Mouse (Mus musculus): ENCODE data around the gene Gimap7.

The Gimap7 gene

DNA sequence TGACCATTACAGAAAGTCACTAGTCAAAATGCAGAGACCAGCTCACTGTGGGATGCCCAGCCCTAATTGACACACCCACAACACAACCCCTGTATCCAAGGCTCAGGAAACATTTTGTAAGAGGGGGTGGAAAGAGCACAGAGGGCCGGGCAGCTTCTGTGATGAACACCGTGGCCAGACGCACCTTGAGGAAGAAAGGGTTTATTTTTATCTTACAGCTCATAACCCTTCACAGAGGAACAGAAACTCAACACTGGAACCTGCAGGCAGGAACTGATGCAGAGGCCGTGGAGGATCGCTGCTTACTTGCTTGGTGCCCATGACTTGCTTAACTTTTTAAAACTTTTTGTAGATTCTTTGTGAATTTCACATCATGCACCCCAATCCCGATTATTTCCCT lies 25.5 kb upstream of the Gimap7 start:
- DNase-seq (ENCODE audit: low spot score), result no peak

DNA sequence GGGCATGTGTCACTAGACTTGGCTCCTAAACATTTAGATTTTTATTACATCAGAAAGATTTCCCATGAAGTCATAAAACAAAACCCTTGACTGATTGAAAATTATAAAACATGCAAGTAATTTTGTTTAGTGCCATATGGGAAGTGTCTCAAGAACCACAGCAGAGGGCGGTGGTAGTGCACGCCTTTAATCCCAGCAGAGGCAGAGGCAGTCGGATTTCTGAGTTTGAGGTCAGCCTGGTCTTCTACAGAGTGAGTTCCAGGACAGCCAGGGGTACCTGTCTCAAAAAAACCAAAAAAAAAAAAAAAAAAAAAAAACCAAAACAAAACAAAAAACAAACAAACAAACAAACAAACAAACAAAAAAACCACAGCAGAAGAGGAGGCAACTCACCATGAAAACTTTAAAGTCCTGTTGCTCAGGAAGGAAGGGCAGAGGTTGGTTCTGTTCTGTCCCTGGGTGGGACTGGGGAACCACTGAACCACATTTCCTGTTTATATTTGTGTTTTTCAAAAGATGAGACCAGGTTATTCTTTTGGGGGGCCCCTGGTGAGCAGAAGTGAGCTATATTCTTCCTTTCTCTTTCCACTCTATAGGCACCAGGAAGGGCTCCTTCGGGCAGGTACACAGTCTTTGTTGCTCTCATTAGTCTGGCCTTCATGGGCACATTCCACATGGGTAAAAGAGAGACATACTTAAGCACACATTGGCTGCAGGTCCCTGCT lies 21.4 kb upstream of the Gimap7 start:
- DNase-seq (ENCODE audit: low spot score), result no peak

DNA sequence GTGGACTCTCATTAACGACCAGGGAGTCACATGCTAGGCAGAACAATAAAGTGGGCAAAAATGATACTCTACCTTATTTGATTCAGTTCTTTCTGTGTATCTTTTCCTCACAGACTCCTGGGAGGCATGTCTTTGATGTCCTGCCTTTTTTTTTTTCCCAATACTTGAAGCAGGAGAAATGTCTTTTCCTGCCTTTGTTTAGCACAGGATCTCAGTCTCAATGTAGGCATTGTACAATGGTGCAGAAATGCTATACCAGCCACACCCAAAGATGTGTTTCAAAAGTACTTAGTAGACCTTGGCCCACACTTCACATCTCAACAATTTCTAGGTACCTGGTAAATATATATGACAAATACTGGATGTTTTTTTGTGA lies 20.9 kb upstream of the Gimap7 start:
- DNase-seq (ENCODE audit: low spot score), result no peak

DNA sequence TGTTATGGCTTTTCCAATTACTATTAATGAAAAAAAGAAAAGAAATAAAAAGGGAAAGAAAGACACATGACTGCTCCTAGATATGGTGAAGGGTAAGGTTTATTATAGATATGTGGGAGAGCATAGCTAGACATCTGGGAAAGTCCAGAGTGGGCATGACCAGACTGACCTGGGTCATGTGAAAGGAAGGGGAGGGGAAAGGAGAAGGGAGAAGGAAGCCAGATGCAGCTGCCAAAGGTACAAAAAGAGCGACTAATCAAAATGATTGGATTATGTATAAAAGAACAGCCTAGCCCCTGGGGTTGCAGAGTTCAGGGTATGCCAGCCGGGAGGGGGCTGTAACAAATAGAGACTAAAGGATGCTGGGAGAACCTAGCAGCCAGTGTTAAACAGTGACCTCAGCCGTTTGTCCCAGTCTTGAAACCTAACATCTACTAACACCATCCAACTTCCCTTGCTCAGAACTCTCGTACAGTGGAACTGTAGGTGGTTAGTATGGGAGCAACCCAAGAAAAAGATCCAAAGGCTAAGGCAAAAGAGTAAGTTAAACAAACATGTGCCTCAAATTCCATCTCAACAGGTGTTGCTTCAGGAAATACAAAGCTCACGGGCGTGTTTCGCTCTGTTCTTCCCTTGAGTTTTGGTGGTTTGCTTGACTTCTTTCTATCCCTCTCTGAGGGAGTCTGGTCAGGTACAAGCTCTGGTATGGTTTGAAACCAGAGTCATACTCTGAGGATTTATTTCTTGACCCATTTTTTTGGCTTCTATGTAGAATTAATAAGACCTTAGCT lies 20.2 kb upstream of the Gimap7 start:
- DNase-seq (ENCODE audit: low spot score), result no peak

DNA sequence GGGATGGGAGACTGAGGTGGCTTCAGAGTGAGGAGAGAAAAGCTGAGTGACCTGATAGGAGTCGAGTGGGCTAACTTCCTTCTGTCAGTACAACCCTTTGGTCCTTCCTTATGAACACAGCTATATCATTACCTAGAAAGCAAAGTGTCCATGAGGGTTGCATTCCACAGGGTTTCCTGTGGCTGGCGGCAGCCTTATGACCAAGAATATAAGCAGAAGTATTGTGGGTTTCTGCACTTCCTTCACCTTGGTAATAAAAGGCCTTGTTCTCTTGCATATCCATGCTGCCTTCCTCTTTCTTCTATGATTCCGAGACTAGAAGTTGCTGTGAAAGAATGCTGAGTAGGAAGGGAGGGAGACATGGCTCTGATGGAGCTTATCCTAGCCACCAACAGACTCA lies 19.5 kb upstream of the Gimap7 start:
- DNase-seq (ENCODE audit: low spot score), result no peak

DNA sequence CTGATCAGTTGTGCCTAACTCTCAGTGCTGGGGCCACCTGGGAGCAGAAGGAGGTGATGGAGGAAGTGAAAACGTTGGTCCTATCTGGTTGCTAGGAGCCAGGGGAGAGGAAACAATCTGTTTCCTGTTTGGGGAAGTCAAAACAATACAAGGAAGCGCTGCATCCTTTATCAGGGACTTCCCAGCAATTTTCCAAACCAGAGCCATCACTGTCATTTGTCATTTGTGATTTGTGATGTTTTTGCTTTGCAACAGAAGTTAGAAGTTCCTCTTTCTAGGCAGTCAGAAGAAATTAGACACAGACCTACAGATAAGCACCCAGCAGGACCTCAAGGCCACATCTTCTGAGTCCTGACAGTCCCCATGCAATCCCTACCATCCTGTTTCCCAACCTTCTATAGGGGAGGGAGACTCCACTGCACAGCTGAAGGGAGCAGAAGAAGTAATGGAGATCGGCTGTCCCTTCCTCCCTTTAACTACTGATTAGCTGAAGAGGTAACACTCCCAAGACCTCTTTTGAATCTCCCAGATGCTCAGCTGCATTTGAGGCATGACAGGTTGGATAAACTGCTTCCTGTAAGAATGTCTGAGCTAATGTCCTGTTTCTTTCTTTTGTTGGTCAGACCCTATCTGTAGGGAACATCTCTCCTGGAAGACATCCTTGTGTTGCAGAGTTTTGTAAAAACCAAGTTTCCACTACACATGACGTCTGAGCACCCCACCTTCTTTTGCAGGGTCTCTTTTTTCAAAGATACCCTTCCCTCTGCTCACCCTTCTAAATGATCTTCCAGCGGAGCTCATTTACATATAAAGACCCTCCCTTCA lies 18.0 kb upstream of the Gimap7 start:
- no peak for DNase-seq (ENCODE audit: low spot score)

DNA sequence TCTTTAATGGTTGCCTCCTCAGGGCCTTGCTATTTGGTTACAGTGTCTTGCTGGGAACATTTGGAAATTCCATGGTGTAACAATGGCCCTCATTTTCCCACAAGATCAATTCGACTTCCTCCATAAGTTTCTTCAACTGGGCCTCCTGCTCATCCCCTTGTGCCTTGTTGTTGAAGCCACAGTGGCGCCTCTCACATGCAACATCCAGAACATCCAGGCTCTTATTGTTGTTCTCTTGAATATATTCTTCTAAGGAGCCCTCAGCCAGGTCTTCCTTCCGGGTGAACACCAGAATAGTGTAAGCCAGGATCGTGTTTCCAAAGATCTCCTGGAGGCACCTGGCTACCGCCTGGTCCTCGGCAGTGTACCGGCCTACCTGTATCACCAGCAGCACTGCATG lies 16.3 kb upstream of the Gimap7 start:
- no peak for DNase-seq (ENCODE audit: low spot score)

DNA sequence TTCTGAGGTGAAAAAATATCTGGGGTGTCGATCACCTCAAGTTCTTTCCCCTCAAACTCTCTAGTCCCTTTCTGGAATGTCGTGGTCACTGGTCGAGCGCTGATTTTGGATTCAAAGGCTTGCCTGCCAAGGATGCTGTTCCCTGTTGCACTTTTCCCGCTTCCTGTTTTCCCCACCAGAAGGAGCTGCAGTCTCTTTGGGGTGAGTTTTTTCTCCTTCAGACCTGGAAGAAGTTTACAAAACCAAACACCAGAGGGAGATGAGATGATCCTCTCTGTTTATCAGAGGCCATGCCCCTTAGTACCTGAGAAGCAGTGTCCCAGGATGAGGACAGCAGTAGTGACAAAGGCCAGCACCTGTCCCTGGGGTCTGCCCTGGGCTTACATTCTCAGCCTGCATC lies 15.8 kb upstream of the Gimap7 start:
- no peak for DNase-seq (ENCODE audit: low spot score)

DNA sequence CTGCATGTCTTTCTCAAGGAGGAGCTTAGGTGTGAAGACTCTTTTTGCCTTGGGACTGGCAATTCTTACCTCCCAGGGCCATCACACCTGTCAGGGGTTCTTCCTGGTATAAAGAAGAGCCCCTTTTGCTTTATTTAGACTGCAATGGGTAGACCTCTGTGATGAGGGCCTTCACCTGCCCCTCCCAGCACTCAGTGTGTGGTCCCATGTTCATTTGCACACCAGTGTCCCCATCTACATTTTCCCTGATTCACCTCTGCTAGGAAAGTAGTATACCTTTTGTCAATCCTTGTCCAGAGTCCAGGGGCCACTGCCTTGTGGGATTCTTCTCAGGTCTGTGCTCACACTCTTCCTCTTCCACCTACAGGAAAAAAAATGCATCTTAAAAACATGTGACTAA lies 14.3 kb upstream of the Gimap7 start:
- DNase-seq (ENCODE audit: low spot score), result no peak

DNA sequence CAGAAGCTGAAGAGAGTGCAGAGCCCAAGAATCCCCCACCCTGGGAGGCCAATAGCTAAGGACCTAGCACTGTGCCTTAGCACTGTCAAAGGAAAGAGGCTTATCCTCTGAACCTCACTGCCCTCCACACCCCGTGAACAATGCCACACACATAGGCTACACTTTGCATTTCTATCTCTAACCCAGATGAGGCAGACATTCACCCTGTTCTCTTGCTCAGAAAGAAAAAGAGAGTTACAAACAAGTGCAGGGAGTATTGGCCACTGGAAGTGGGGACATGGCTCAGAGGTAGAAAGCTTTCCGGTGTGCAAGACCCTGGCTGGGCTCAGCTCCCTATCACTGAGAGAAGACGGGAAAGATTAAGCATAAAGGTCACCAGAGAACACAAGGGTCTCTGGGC lies 12.3 kb upstream of the Gimap7 start:
- no peak for DNase-seq (ENCODE audit: low spot score)

DNA sequence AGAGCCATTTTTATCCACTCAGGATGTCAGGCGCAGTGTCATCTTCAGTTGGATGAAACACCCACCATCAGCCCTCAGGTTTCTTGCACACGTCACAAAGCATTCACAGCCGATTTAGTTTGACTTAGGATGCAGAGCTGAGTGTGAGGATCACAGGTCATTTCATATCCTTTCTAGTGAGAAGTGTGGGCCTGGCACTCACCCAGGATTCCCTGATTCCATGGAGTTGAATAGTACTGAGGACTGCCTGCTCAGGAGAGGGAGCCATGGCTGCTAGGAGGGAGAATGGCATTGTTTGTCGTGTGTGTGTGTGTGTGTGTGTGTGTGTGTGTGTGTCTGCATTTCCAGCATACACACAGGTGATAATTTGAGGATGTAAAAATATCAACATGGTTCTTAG lies 1.9 kb downstream of the Gimap7 start:
- DNase-seq (ENCODE audit: low spot score), result no peak

DNA sequence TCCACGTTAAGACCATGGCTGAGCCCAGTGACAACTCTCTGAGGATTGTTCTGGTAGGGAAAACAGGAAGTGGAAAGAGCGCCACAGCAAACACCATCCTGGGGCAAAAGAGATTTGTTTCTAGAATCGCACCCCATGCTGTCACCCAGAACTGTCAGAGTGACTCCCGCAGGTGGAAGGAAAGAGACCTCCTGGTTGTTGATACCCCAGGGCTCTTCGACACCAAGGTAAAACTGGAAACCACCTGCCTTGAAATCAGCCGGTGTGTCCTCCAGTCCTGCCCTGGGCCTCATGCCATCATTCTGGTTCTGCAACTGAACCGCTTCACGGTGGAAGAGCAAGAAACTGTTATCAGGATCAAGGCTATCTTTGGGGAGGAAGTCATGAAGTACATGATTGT lies 5.0 kb downstream of the Gimap7 start:
- no peak for DNase-seq (ENCODE audit: low spot score)

DNA sequence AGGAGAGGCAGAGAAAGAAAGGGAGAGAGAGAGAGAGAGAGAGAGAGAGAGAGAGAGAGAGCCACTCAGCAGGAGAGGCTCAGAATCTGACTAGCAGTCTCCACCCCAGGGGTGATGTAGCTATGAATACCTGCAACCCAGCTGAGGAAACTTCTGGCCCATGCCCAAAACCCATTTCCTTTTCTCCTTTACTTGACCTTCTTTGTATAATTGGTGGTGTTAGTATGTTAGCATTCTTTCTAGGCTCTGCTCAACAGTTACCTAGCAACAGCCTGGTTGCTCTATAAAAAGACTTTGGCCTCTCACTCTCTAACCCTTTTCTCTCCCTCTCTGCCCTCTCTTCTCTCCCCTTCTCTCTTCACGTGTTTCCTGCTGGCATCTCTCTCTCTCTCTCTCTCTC lies 7.1 kb downstream of the Gimap7 start:
- no peak for DNase-seq (ENCODE audit: low spot score)

DNA sequence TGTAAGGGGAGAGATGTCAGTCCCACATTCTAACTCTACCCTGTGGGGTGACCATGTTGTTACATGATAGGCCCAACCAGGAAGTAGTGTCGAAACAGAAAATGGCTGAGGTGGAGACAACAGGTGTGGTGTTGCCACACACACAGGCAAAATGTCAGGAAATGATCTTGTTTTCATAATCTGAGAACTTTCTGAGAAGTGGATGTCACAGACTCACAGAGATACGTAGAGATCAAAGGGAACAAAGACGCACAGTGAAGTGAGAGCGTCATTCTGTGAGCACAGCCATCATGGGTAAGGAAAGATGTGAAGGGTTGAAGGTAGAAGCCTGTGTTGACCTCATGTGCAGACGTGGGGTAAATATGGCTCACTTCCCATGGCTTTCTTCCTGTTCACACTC lies 9.3 kb downstream of the Gimap7 start:
- no peak for DNase-seq (ENCODE audit: low spot score)

DNA sequence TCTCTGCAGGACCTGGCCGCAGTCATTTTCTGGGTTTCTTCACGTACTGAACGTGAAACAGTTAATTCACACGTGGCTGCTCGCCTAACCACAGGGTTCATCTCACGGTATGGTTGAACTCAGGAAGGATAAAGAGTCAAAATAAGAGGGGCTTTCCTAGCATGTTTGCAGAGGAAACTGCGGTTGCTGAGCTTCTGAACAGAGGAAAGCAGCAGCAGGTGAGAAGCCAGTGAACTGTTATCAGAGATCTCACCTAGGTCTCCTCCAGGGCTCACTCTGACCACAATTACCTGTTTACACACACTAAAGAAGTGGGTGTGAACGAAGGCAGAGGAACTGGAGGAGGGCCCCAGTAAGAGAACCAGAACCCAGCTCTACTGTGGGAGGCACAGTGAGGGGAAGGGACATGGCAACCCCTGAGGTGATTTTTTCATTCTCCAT lies 14.5 kb downstream of the Gimap7 start:
- no peak for DNase-seq (ENCODE audit: low spot score)

DNA sequence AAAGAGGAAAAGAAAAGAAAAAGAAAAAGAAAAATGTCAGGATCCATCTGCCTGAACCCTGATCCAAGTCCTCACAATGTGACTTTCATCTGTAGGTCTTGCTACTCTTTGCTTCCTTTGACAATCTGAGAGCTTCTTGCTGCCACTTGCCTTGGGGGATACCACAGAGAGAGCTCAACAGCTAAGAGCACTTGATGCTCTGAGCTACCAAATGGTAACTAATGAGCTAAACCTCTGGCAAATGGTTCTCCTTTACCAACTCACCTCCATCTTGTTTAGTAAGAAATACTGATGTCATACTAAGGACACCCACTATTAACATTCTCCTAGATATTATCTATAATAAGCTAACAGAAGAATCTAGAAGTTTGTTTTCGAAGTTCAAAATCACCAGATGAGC lies 15.2 kb downstream of the Gimap7 start:
- DNase-seq (ENCODE audit: low spot score), result no peak

DNA sequence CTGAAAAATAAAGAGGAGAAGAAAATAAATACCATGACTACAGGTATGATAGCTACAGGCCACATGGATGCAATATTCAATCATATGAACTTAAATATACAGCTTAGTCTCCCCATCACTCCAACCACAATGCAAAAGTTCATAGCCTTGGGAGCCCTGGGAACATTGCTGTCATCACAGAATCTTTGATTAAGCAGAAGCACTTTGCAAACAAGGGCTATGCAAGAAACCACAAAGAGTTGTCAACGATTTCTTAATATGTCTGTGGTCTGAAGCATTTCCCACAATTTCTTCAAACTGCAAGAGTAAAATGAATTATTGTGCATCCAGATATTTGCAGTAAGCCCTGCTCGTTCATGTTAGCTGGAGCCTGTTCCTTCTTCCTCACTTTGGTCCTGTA lies 18.6 kb downstream of the Gimap7 start:
- DNase-seq (ENCODE audit: low spot score), result no peak

DNA sequence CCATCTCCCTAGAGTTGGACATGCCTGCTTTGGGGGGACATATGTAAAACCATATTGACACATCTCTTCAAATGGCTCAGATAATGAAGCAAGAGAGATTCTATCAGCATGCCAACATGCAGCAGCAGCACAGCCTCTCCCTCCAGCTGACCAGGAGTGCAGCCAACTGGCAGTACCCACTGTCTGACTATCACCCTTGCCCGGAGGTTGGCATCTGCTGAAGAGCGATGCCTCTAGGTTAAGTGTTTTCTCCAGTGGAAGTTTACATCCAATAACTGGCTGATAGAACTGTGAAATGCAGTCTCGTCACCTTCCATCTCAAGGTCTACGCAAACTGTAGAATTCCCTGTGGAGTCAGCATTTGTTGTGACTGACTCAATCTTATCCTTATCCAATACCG lies 19.3 kb downstream of the Gimap7 start:
- no peak for DNase-seq (ENCODE audit: low spot score)

DNA sequence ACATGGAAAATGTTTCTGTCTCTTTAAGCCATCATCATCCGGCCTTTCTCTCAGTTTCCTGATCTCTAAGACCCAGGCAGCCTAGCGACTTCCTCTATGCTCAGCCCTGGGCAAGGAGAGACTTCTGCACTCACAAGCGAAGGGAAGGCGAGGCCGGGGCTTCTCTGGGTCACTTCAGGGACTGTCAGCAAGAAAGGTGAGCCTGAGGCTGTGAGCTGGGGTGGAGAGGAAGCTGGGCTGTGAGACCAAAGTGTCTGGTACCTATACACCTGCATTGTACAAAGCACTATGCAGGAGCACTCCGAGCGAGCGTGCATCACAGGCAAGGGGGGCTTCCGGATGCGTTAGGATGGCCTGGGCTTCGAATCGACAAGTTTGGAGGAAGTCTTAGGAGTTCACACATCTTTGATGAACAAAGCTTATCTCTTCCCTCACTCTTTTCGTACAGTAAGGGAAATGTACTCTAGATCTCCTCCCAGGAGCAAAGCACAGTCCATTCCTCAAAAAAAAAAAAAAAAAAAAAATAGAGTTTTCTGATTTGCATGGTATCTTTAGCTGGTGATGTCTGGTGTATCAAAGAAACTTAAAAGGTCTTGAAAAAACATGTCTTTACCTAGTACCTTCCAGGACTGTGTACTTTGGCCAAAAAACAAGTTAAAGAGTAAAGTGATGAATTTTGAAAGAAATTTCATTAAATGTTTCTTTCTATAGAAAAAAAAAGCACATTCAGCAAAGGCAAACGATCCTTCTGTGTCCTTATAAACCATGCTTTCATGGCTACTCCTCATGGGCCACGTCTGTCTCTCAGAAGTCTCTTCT lies 20.7 kb downstream of the Gimap7 start, which contains the start of gene Gimap1:
TSS of gene Gimap1 (plus strand) at position 94 of the 819 bp plus-strand sequence.
- DNase-seq (ENCODE audit: low spot score), result peak; percentile 52

DNA sequence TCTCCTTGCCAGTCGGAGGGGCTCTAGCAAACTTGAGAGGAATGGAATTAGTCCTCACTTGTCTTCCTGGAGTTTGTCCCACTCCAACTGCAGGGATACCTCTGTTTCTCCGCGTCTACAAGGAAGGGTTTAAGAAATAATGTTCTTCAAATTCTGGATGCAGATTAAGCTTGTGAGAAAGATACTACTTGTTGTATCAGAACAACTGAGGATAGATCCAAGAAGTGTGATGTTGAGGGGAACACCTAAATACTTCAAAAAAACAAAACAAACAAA lies 21.3 kb downstream of the Gimap7 start:
- no peak for DNase-seq (ENCODE audit: low spot score)

DNA sequence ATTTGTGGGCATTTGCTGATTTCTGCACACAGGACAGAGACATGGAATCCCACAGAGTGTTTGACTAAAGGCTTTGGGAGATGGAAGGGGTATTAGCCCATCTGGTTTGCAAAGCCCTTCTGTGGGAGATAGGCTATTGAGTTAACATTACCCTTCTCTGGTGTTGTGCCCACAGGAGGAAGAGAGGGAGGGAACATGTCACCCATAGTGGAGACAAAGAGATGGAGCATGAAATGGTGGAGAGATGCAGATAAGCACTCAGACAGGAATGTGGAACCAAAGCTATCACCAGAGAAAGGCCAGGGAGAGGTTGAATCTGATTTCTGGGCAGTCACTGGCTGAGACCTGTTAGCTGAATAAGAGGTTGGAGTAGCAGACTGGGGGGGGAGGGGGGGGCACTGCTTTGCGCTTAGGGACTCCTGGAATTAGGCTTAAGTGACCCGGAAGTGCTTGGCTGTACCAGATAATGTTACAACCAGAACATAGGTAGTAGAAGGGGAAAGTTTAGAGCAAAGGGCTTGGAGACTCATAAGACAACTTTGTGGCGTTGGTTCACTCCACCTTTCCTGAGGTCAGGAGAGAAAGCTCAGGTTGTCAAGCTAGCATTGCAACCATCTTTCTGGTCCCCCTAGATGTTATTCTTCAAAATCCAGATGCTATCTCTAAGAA lies 22.2 kb downstream of the Gimap7 start:
- DNase-seq (ENCODE audit: low spot score), result no peak

DNA sequence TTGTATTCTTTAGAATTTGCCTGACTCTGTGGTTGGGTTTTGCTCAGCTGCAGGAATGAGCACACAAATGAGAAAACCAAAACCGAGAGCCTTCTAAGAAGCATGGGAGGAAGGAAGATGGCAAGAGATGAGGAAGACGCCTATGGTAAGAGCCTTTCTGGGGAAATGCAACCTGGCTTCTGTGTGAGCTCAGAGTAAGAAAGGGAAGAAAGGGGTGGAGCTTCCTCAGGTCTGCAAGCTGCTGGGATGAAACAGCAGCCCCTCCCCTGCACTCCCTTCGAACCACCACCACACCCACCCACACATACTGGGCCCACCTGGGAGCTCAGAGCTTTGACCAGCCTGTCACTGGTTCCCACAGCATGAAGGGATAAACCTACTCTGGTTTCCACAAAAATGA lies 22.9 kb downstream of the Gimap7 start:
- DNase-seq (ENCODE audit: low spot score), result peak; percentile 77
